Mouse (Mus musculus): ENCODE results near the gene Tm4sf5. TPM values are rescaled to one million over a fixed set of nuclear protein-coding genes. Genes with fewer than 3 reads are reported as not detected.
A peak's percentile ranks its signal among the peaks of the same experiment; 100 is the strongest.
"Not testable (repeated sequence)": the region's sequence is repeated elsewhere in the genome, so short reads cannot be mapped to it uniquely, and the experiment has no call there.

The Tm4sf5 gene
- polyA plus RNA-seq, 1 experiment: not detected

DNA sequence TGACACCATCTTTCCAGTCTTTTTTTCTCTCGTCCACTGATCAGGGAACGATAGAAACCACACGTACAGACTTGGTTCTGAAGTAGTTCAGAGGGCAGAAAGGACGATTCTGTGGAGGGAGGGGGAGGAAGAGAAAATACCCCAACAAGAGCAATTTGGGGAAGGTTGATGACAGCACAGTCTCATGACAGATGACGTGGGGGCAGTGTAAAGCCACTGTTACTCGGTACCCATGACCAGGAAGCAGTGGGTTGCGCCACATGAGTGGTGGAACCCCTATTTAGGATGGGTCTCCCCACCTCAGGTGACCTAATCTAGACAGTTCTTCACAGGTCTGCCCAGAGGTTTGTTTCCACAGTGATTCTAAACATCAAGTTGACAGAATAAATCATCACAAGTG, 23.6 kb downstream of the Tm4sf5 start:
- WGBS: 87% methylated on average over 7 of the region's 7 CpGs
- TF ChIP-seq POLR2A (IDR thresholded peaks at IDR 0.05; ENCODE audit: insufficient read depth, low read depth, low read length) (no peak), CTCF (IDR thresholded peaks at IDR 0.05; ENCODE audit: insufficient read depth, low read depth, low read length) (no peak)
- Histone ChIP-seq H3K27ac (ENCODE audit: insufficient read depth, low read depth, low read length) (no peak overlapping the region), H3K4me1 (ENCODE audit: control insufficient read depth, insufficient read depth, low read length) (peaks cover 7% of the 10 kb centered on the region; the same call in 1 of the 2 replicates), H3K4me3 (ENCODE audit: insufficient read depth, low read depth, low read length) (no peak overlapping the region)

DNA sequence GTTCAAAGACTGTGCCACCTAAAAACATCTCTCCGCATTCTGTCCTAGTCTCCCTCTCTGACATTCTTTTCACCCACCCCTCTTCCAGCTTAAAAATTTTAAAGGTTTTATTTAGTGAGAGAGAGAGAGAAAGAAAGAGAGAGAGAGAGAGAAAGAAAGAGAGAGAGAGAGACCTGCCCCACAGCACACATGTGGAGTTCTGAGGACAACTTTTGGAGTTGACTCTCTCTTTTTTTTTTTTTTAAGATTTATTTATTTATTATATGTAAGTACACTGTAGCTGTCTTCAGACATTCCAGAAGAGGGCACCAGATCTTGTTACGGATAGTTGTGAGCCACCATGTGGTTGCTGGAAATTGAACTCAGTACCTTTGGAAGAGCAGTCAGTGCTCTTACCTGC, 26.0 kb downstream of the Tm4sf5 start:
- WGBS: 82% methylated on average over 2 of the region's 2 CpGs
- not testable (repeated sequence) for H3K4me3 ChIP-seq (ENCODE audit: insufficient read depth, low read depth, low read length); H3K27ac ChIP-seq (ENCODE audit: insufficient read depth, low read depth, low read length); H3K4me1 ChIP-seq (ENCODE audit: control insufficient read depth, insufficient read depth, low read length)

DNA sequence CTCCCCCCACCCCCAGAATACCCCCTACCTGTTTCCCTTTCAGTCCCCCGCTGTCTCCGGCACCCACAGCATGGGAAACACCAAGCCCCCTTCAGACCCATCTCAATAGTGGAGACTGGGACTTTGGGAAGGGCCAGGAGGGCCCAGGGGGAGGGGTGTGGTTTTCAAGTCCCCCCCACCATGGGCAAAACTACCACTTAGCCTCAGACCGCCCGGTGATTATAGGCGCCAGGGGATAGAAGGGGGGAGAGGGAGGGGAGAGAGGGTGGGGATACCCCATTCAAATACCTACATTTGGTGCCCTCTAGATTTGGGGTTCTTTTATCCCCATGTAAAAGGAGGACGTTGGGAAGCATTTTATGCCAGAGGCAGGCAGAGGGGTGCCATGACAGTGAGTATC, 27.8 kb downstream of the Tm4sf5 start, which contains the start of gene Gm40193:
Gm40193 (minus strand) TSS at position 101 of the 400 bp plus-strand sequence.
- TF ChIP-seq CTCF (IDR thresholded peaks at IDR 0.05; ENCODE audit: insufficient read depth, low read depth, low read length): no peak
- no peak for TF ChIP-seq POLR2A (IDR thresholded peaks at IDR 0.05; ENCODE audit: insufficient read depth, low read depth, low read length)
- no peak within 1 kb of the TSS for H3K27ac ChIP-seq (ENCODE audit: insufficient read depth, low read depth, low read length)
- H3K4me1 ChIP-seq (ENCODE audit: control insufficient read depth, insufficient read depth, low read length): peaks cover 2% of the 10 kb centered on the region; the same call in 1 of the 2 replicates
- WGBS: 76% methylated on average over 6 of the region's 6 CpGs
- H3K4me3 ChIP-seq (ENCODE audit: insufficient read depth, low read depth, low read length): no peak within 1 kb of the TSS

DNA sequence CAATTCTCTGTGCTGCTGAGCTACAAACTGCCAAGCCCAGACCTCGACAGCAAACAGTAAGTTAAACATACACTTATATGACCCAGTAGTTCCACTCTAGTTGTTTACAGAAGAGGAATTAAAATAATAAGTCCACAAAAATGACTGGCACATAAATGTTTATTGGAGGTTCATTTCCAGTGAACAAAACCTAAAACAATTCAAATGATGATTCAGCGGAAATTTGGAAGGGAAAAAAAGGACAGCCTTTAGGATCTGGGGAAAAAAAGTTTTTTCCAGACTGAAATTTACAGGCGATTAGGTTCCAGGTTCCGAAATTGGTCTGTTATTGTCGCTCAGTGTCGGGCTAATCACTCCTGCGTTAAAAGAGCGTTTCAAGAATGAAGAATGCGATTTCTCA, 34.4 kb downstream of the Tm4sf5 start:
- no peak for TF ChIP-seq POLR2A (IDR thresholded peaks at IDR 0.05; ENCODE audit: insufficient read depth, low read depth, low read length)
- no peak for TF ChIP-seq CTCF (IDR thresholded peaks at IDR 0.05; ENCODE audit: insufficient read depth, low read depth, low read length)
- H3K4me3 ChIP-seq (ENCODE audit: insufficient read depth, low read depth, low read length): peak overlapping the region; percentile 59
- no peak overlapping the region for H3K27ac ChIP-seq (ENCODE audit: insufficient read depth, low read depth, low read length)
- 11% methylated on average over 9 of the region's 9 CpGs for WGBS
- H3K4me1 ChIP-seq (ENCODE audit: control insufficient read depth, insufficient read depth, low read length): peaks cover 7% of the 10 kb centered on the region

DNA sequence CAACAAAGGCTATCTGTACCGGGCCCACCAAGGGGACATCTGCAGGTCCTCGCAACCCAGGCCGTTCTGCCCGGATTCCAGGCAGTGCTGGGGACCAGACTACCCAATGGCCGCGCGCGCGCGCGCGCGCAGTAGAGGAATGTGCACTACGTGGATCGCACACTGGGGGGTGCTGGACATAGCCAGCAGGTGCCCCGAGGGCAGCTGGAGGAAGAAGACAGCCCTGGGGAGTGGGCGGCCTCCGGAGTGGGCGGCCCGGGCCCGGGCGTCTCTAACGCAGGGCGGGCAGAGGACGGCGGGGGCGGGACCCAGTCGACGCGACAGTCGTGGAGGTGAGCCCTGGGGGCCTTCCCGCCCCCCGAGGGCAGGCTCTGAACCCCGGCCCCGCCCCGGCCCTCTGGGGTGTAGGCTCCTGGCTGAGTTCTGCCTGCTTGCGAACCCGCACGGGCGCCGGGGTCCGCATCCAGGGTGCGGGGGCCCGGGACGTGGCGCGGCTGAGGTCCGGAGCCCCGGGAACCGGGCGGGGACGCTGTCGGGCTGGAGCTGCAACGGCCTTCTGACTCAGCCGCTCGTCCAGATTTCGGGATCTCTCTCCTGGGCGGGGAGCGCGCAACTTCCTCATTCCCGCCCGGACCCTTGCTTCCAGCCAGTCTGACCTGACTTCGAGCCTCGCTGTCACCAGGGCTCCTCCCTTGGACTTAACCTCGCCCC, 35.0 kb downstream of the Tm4sf5 start, which contains the start of gene Pld2:
Pld2 (plus strand) TSS at position 188 of the 711 bp plus-strand sequence.
- no peak within 1 kb of the TSS for H3K27ac ChIP-seq (ENCODE audit: insufficient read depth, low read depth, low read length)
- TF ChIP-seq POLR2A (IDR thresholded peaks at IDR 0.05; ENCODE audit: insufficient read depth, low read depth, low read length): peak; percentile 20; the same call in 1 of the 2 replicates
- TF ChIP-seq CTCF (IDR thresholded peaks at IDR 0.05; ENCODE audit: insufficient read depth, low read depth, low read length): peak; percentile 74
- 2% methylated on average over 63 of the region's 65 CpGs for WGBS
- H3K4me3 ChIP-seq (ENCODE audit: insufficient read depth, low read depth, low read length): peak within 1 kb of the TSS; percentile 59
- peaks cover 7% of the 10 kb centered on the region for H3K4me1 ChIP-seq (ENCODE audit: control insufficient read depth, insufficient read depth, low read length)

DNA sequence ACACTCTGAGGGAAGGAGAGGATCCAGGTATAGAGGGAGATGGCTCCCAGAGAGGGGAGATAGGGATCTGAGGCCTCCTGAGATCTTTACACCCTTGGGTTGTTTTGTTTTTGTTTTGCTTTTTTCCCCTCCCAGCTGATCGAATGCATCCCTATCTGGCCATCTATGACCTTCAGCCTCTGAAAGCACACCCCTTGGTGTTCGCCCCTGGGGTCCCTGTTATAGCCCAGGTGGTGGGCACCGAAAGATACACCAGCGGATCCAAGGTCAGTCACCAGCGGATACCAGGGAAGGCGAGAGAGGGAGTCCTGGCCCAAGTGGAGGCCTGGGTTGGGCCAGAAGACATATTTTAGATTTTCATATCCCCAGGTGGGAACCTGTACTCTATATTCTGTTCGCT, 35.9 kb downstream of the Tm4sf5 start:
- peaks cover 5% of the 10 kb centered on the region for H3K4me1 ChIP-seq (ENCODE audit: control insufficient read depth, insufficient read depth, low read length)
- WGBS: 91% methylated on average over 7 of the region's 7 CpGs
- no peak overlapping the region for H3K27ac ChIP-seq (ENCODE audit: insufficient read depth, low read depth, low read length)
- no peak for TF ChIP-seq CTCF (IDR thresholded peaks at IDR 0.05; ENCODE audit: insufficient read depth, low read depth, low read length)
- no peak for TF ChIP-seq POLR2A (IDR thresholded peaks at IDR 0.05; ENCODE audit: insufficient read depth, low read depth, low read length)
- H3K4me3 ChIP-seq (ENCODE audit: insufficient read depth, low read depth, low read length): peak overlapping the region; percentile 59; the same call in 1 of the 2 replicates

DNA sequence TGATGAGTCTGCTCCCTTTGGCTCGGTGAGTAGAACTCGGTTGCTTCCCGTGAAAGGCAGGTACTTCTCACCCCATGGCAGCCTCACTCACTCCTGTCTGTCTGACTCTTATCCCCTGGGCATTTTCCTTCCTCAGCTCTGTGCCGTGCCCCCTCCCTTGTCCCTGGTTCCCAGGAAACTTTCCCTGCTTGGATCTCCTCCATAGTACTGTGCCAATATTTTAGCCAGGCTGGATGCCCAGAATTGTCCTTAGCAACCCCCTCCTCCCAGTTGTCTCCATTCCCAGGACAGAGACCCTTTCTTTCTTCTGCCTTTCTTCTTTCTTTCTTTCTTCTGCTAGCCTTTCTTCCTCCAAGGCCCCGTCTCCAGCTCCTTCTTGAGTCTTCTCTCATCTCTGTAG, 36.4 kb downstream of the Tm4sf5 start:
- Histone ChIP-seq H3K27ac (ENCODE audit: insufficient read depth, low read depth, low read length) (no peak overlapping the region), H3K4me3 (ENCODE audit: insufficient read depth, low read depth, low read length) (peak overlapping the region; percentile 9; the same call in 1 of the 2 replicates), H3K4me1 (ENCODE audit: control insufficient read depth, insufficient read depth, low read length) (peaks cover 5% of the 10 kb centered on the region)
- no peak for TF ChIP-seq POLR2A (IDR thresholded peaks at IDR 0.05; ENCODE audit: insufficient read depth, low read depth, low read length)
- TF ChIP-seq CTCF (IDR thresholded peaks at IDR 0.05; ENCODE audit: insufficient read depth, low read depth, low read length): no peak
- 52% methylated on average over 5 of the region's 5 CpGs for WGBS

DNA sequence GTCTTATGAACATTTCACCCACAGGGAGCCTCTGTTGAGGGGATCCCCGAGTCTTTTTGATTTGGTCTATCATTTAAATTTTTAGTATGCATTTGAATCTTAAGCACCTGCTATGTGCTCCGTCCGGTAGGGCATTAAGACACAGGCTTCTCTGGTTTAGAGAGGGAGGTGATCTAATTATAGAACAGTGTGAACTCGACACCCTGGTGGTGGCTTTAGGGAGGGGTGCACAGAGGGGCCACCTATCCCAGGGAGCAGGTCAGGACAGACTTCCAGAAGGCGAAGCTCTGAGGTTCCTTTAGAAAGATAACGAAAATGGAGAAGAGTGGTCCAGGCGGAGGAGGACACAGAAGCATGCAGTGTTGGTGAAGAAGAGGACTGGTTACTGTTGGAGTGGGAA, 39.5 kb downstream of the Tm4sf5 start:
- H3K4me1 ChIP-seq (ENCODE audit: control insufficient read depth, insufficient read depth, low read length): peaks cover 8% of the 10 kb centered on the region
- H3K4me3 ChIP-seq (ENCODE audit: insufficient read depth, low read depth, low read length): no peak overlapping the region
- H3K27ac ChIP-seq (ENCODE audit: insufficient read depth, low read depth, low read length): no peak overlapping the region
- 70% methylated on average over 7 of the region's 7 CpGs for WGBS
- TF ChIP-seq CTCF (IDR thresholded peaks at IDR 0.05; ENCODE audit: insufficient read depth, low read depth, low read length) (no peak), POLR2A (IDR thresholded peaks at IDR 0.05; ENCODE audit: insufficient read depth, low read depth, low read length) (no peak)

DNA sequence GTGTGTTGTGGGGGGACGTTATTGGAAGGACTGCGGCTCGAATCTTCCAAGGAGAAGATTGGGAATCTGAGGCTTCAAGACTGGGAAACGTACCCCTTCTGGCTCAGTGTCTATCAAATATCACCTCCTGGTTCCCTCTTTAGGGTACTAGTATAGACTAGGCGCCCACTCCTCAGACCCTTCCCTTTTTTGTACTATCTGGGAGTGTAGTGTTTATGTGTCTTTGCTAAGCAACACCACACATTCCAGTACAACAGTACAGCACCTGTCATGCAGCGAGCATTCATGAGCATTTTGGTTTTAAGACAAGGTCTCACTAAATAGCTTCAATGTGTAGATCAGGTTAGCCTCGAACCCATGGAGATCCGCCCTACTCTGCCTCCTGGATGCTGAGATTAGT, 46.5 kb downstream of the Tm4sf5 start:
- TF ChIP-seq POLR2A (IDR thresholded peaks at IDR 0.05; ENCODE audit: insufficient read depth, low read depth, low read length) (no peak), CTCF (IDR thresholded peaks at IDR 0.05; ENCODE audit: insufficient read depth, low read depth, low read length) (no peak)
- Histone ChIP-seq H3K4me1 (ENCODE audit: control insufficient read depth, insufficient read depth, low read length) (peaks cover 3% of the 10 kb centered on the region; the same call in 1 of the 2 replicates), H3K27ac (ENCODE audit: insufficient read depth, low read depth, low read length) (no peak overlapping the region), H3K4me3 (ENCODE audit: insufficient read depth, low read depth, low read length) (no peak overlapping the region)
- WGBS: 92% methylated on average over 8 of the region's 8 CpGs

All from olfactory bulb, adult 2 months (tissue).